Mouse (Mus musculus) midbrain, embryonic 10.5 days (tissue): ENCODE measurements around the gene Tnn. TPM values are rescaled to one million over a fixed set of nuclear protein-coding genes. Genes with fewer than 3 reads are reported as not detected.

Experiments
- DNase-seq: peaks from one replicate; pipeline ENCODE4 v3.0.0-alpha.2; 2017; ENCODE audit warnings: low spot score
- H3K27ac ChIP-seq: fragments of 300-500 bp; sonication (generic); replicated peaks from 2 replicates; pipeline ENCODE4 v1.5.1; 2016; ENCODE audit warnings: mild to moderate bottlenecking
- H3K27me3 ChIP-seq: fragments of 300-500 bp; sonication (generic); 2 replicates; pipeline ENCODE4 v1.6.1; 2016; ENCODE audit warnings: low read depth, mild to moderate bottlenecking; ENCODE audit not compliant: poor library complexity, severe bottlenecking
- H3K36me3 ChIP-seq: fragments of 300-500 bp; sonication (generic); 2 replicates; pipeline ENCODE4 v1.6.1; 2016; ENCODE audit warnings: mild to moderate bottlenecking, moderate library complexity
- H3K4me1 ChIP-seq: fragments of 300-500 bp; sonication (generic); 2 replicates; pipeline ENCODE4 v1.6.1; 2016
- H3K4me3 ChIP-seq: fragments of 300-500 bp; sonication (generic); 2 replicates; pipeline ENCODE4 v1.5.1; 2016; ENCODE audit warnings: mild to moderate bottlenecking, moderate library complexity
- H3K9me3 ChIP-seq: fragments of 300-500 bp; sonication (generic); replicated peaks from 2 replicates; pipeline ENCODE4 v1.6.1; 2016; ENCODE audit warnings: mild to moderate bottlenecking
- WGBS: fragments of 180-500 bp; shearing (Covaris S2); methylation state at CpG from one replicate; pipeline ENCODE4 v1.1.7; 2016; 5-methylcytosine and 5-hydroxymethylcytosine counted together
- polyA plus RNA-seq: library from polyadenylated mRNA; unstranded; fragments of >200 nt; fragmentation: Nextera tagmentation; extraction: Ambion mirVana; gene quantifications from 2 replicates; pipeline ENCODE4 v1.2.1, GENCODE M21; 2016

Gene Tnn
- polyA plus RNA-seq, 1 experiment from 2014 or later: not detected

DNA sequence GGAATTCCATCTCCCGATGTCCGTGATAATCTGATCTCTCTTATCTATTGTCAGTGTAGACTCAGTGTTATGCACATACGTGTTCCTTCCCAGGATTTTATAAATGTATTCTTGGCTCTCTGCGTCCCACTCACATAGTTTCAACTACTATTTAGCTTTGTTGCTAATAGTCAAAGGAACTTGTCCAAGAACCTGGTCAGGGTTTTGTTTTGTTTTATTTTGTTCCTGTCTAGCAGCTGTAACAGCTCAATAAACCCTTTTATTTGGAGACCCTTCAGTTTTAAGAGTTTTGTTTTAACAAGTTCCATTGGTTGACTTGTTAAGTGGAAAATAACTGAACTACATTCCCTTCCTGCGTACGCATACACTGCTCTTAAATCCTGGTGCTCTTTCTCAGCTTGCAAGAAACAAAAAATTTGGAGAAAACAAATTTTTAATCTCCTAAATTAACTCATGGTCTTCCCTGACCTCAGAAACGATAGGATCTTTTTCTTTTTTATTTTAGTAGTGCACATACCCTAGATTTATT lies 17.0 kb downstream of the Tnn start:
- H3K27ac ChIP-seq: no peak overlapping the region
- no peak overlapping the region for H3K4me3 ChIP-seq
- no peaks in the 10 kb centered on the region for H3K36me3 ChIP-seq
- no peaks in the 10 kb centered on the region for H3K9me3 ChIP-seq
- no peaks in the 10 kb centered on the region for H3K27me3 ChIP-seq
- WGBS: 87% methylated on average over 7 of the region's 7 CpGs
- H3K4me1 ChIP-seq: no peaks in the 10 kb centered on the region
- DNase-seq: no peak

DNA sequence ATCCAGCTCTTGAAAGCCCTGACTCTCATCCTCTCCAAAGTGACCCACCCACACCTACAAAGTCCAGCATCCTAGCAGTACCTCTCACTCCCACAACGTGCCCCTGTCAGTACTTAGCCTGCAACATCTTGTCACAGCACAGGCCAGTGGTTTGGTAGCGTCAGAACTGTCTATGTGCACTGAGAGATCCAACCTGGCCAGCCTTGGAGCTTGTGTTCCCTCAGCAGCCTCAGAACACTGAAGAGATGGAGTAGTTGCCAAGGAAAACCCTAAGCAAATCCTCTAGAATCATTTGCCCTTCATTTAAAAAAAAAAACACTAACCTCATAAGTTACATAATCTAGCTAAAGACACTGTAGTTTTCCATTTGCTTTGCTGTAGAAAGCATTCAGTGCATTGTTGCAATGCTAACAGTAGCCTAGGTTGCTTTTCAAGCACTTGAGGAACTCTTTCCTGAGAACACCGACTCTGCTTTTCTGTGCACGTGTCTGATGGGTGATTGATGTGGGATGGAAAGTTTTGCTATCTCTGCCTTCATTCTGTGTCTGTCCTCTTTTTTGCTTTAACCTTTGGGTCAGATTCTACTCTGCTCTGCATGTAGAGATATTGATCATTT lies 19.8 kb downstream of the Tnn start:
- no peak for DNase-seq
- Histone ChIP-seq H3K4me1 (no peaks in the 10 kb centered on the region), H3K9me3 (no peaks in the 10 kb centered on the region), H3K36me3 (no peaks in the 10 kb centered on the region), H3K4me3 (no peak overlapping the region), H3K27ac (no peak overlapping the region), H3K27me3 (no peaks in the 10 kb centered on the region)
- WGBS: 85% methylated on average over 4 of the region's 4 CpGs

DNA sequence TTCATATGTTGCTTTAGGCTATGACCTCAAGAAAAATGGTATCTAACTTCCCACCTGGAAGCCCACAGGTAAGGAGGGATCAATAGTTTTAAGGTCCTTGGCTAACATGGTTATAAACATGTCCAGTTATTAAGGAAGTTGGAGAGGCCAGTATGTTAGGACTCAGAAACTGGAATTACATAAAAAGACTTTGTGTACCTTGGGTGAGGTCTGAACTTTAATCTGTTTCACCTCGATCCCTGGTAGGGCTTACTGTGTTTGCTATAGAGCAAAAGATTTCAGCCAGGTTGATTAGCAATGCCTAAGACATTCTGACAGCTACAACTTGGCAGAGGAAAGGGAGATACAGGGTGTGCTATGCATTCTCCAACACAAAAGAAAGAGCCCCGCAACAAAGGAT lies 29.4 kb downstream of the Tnn start:
- Histone ChIP-seq H3K9me3 (no peaks in the 10 kb centered on the region), H3K27me3 (no peaks in the 10 kb centered on the region), H3K4me3 (no peak overlapping the region), H3K4me1 (no peaks in the 10 kb centered on the region), H3K36me3 (no peaks in the 10 kb centered on the region), H3K27ac (no peak overlapping the region)
- DNase-seq: no peak
- WGBS: 93% methylated on average over 2 of the region's 2 CpGs

DNA sequence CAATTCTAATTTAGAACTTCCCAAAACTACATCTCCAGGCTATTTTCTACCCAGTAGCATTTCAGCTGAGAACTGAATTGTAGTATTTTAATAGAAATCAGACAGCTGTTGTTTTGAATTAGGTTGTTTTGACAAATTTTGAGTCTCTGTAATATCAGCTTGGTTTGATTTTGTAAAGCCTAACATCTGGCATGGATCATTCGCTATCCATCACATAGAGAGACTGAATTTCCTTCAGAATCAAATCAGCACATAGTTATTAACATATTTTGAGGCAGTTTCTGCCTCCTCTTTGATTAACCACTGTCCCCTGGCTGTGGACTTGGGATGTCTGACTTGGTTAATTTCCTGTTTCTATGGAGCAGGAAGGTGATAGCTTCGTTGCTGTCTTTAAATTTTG lies 44.8 kb downstream of the Tnn start:
- DNase-seq: no peak
- Histone ChIP-seq H3K27me3 (no peaks in the 10 kb centered on the region), H3K27ac (no peak overlapping the region), H3K4me3 (no peak overlapping the region), H3K9me3 (no peaks in the 10 kb centered on the region), H3K36me3 (no peaks in the 10 kb centered on the region), H3K4me1 (no peaks in the 10 kb centered on the region)
- 81% methylated on average over 2 of the region's 2 CpGs for WGBS

DNA sequence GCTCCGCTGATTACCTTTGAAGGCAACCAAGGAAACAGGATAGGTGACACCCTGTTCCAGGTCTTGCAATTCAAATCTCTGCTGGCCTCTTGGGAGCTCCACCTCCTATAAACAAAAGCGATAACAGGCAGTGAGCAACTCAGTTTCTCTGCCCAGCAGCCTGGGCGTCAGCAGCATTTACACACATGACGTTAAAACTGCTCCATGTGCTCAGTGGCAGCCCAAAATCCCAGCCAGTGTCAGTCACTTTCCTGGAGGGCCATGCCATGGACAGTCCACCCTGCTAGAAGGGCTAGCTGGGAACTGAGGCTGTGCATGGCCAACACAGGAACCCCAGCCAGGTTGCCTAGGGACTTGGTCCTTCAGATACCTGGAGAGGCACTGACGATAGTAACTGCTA lies 48.0 kb downstream of the Tnn start:
- Histone ChIP-seq H3K4me1 (no peaks in the 10 kb centered on the region), H3K27ac (no peak overlapping the region), H3K27me3 (no peaks in the 10 kb centered on the region), H3K9me3 (no peaks in the 10 kb centered on the region), H3K4me3 (no peak overlapping the region), H3K36me3 (no peaks in the 10 kb centered on the region)
- no peak for DNase-seq
- 88% methylated on average over 5 of the region's 5 CpGs for WGBS

DNA sequence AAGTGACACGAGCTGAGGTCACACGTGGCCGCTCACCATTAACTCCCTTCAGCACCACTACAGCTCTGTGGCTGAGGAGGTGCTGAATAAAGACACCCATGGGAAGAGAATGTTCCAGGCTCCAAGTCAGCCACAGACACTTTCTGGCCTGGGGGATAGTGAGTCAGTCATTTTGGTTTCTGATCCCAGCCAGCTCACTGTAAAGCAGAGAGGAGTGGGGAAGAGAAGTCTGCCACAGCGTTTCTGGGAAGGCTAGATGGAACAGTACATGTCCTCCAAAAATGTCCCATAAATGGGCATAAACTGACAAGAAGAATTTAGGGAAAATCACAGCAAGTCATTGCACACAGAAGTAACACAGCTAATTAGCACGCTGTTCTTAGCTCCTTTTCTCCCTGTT lies 52.4 kb downstream of the Tnn start:
- 86% methylated on average over 5 of the region's 5 CpGs for WGBS
- Histone ChIP-seq H3K9me3 (no peaks in the 10 kb centered on the region), H3K27ac (no peak overlapping the region), H3K36me3 (no peaks in the 10 kb centered on the region), H3K4me3 (no peak overlapping the region), H3K27me3 (no peaks in the 10 kb centered on the region), H3K4me1 (no peaks in the 10 kb centered on the region)
- DNase-seq: no peak

DNA sequence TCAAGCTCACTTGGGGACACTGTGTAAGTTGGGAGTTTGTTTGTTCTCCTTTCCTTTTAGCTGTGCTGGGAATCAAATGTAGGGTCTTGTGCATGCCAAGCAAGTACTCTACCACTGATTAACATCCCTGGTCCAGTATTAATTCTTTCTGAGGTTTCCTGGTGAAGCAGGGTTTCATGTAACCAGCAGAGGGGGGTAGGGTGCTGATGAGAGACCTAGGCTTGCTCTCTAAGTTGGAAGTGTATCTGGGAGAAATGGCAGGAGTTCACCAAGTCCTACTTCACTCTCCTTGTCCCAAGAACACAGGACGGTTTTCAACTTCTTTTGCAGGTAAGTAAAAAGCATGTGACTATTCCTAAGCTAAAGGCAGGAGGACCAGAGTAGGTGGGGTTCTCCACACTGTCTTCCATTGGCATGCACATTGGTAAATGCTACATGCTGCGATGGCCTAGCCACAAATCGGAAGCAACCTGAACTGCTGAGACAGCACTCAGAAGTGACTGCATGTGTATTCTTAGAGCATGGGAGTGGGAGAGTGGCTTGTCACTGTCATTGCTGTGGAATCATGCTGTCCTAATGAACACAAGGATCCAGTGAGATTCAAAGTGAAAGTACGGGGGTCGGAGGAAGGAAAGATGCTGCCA lies 53.6 kb downstream of the Tnn start:
- Histone ChIP-seq H3K36me3 (no peaks in the 10 kb centered on the region), H3K27ac (no peak overlapping the region), H3K27me3 (no peaks in the 10 kb centered on the region), H3K4me3 (no peak overlapping the region), H3K9me3 (no peaks in the 10 kb centered on the region), H3K4me1 (no peaks in the 10 kb centered on the region)
- no peak for DNase-seq
- WGBS: 90% methylated on average over 5 of the region's 5 CpGs

DNA sequence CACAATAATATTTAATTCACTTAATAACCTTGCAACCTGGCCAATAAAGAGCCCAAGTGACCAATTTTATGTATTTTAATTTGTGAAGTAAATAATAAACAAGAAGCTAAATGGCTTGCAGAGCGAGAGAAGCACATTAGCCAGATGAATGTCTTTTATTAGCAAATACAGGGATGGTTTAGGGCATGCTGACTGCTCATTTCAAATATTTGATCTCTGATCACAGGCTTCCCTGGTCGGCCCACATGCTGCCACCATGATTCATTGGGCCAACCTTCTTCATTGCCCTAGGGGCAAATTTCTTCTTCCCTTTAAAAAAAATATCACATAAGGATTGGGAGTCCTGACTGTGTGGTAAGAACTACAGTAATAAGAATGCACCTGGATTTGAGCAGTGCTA lies 66.7 kb downstream of the Tnn start:
- DNase-seq: no peak
- H3K27me3 ChIP-seq: no peaks in the 10 kb centered on the region
- H3K4me1 ChIP-seq: no peaks in the 10 kb centered on the region
- no peaks in the 10 kb centered on the region for H3K9me3 ChIP-seq
- H3K27ac ChIP-seq: no peak overlapping the region
- no peak overlapping the region for H3K4me3 ChIP-seq
- WGBS: 82% methylated on average over 2 of the region's 2 CpGs
- no peaks in the 10 kb centered on the region for H3K36me3 ChIP-seq

DNA sequence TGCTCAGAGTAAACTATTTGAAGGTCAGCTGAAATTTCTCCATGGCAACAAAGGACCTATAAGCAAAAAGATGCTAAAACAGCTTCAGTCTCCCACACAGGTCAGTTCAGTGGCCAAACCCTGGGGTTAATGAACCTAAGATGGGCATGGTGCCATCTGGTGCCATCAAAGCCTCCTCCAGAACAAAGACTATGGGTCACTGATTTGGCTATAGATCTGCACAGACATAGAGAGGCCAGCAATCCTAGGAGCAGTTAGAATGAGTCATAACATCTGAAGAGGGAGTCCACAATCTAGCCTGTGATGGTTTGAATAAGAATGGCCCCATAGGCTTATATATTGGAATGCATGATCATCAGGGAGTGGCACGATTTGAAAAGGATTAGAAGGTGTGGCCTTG lies 69.1 kb downstream of the Tnn start:
- Histone ChIP-seq H3K27me3 (no peaks in the 10 kb centered on the region), H3K9me3 (no peaks in the 10 kb centered on the region), H3K4me1 (no peaks in the 10 kb centered on the region), H3K4me3 (no peak overlapping the region), H3K36me3 (no peaks in the 10 kb centered on the region), H3K27ac (no peak overlapping the region)
- no peak for DNase-seq
- 91% methylated on average over 1 of the region's 1 CpGs for WGBS

DNA sequence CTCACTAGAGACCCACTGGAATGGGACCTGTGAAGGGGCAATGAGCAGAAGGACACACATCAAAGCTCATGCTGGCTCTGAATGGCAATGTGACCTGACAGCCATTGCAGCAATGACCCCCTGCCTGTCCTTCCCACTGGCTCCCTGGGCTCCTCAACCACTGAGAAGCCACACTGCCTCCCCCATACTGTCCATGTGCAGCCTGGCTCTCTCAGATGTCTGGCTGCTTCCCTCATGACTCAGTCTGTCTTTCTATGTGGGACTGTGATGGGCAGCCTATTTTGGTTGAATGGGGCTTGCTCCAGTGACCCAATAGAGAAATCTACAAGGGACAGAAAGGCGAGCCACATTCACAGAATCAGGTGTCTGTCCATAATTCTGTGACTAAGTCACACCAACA lies 70.7 kb downstream of the Tnn start:
- H3K4me3 ChIP-seq: no peak overlapping the region
- no peaks in the 10 kb centered on the region for H3K36me3 ChIP-seq
- no peak for DNase-seq
- no peaks in the 10 kb centered on the region for H3K9me3 ChIP-seq
- 79% methylated on average over 1 of the region's 1 CpGs for WGBS
- no peak overlapping the region for H3K27ac ChIP-seq
- H3K4me1 ChIP-seq: no peaks in the 10 kb centered on the region
- H3K27me3 ChIP-seq: no peaks in the 10 kb centered on the region

DNA sequence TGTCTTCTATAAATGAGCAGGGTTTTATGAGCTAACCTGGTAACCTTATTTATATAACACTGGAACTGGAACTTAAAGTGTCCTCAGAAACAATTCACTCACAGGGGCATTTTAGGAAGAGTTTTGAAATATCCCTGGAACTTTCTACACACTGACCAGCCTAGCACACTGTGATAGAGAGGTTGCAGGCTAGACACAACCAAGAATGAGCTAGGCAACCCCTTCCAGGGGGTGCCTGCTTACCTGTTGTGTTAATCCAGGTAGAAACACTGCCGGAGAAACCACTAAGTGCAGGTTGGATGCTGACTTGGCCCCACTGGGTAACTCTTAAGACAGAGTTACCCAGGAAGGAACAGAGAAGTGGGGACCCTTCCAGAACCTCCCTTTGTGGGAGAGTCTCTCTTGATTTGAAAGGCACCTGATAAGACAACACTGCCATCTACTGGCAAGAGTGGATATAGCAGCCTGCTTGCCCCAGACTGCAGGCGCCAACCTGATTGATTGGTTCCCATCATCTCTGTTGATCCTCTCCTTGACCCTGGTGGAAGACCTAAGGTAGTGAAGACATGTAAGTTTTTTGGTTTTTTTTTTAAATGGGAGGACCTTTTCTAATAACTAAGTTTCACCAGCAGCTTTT lies 72.5 kb downstream of the Tnn start:
- 35% methylated on average over 2 of the region's 2 CpGs for WGBS

DNA sequence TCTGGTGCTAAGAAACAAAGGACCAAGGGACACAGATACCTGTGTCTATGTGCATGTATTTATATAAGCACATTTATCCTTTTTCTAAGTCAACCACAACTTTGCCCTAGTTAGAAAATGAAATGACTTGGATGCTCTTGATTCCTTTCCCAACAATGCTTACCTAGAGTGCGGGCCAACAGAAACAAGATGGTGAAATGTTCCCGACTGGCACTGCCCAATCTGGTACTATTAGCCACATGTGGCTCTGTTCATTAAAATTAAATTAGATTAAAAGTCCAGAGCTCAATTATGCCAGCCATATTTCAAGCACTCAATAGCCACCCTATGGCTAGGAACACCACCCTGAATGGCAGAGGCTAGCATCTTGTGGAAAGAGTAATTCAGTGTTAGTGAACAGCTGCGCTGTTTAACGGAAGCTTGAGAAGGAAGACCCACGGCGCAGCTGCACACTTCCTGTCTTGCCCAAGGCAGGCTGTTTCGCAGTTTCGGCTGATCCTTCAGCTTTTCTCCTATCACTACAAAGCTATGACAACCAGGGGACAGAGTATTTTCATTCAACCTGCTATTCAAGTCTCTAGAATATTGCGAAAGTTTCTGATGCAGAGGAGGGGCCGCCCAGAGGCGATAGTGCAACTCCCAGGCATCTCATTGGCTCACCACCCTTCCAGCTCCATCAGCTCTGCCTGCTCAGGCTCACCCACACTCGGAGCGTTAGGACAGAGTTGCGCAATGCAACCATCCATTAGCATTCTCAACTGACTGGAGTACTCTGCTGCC lies 74.3 kb downstream of the Tnn start:
- WGBS: 83% methylated on average over 14 of the region's 14 CpGs
- Histone ChIP-seq H3K36me3 (no peaks in the 10 kb centered on the region), H3K27ac (no peak overlapping the region), H3K27me3 (no peaks in the 10 kb centered on the region), H3K9me3 (no peaks in the 10 kb centered on the region), H3K4me3 (no peak overlapping the region), H3K4me1 (no peaks in the 10 kb centered on the region)
- DNase-seq: no peak

More for the DNA sequence above, 72.5 kb downstream of the Tnn start:
- Histone ChIP-seq H3K4me3 (no peak overlapping the region), H3K27ac (no peak overlapping the region), H3K36me3 (no peaks in the 10 kb centered on the region), H3K4me1 (no peaks in the 10 kb centered on the region), H3K27me3 (no peaks in the 10 kb centered on the region), H3K9me3 (no peaks in the 10 kb centered on the region)
- peak; percentile 78 for DNase-seq
